ENCODE assay signal across 29 mouse cellular contexts in genomic region chr12:78915561-78915960, GRCm38 (mm10). TPM values are rescaled to one million over a fixed set of nuclear protein-coding genes. Genes with fewer than 3 reads are reported as not detected.
DNase-seq lines count a peak whose midpoint lies in the region; ATAC-seq and TF ChIP-seq lines count a peak whose summit lies in the region.
"Had no signal": no experiment of that assay in that cellular context is flagged by ENCODE, and none has a peak within 500 bp of the region (broad histone marks: within the 10 kb centered on the region; RNA-seq: fewer than 3 reads in every experiment).

No protein-coding gene starts in this region.

- peaks cover 62% of the 10 kb centered on the region for H3K4me1 ChIP-seq in megakaryocyte, embryonic 14.5 days
- H3K4me1 ChIP-seq in liver, embryonic 12.5 days: peaks cover 80% of the 10 kb centered on the region
- peaks cover 12% of the 10 kb centered on the region for H3K4me1 ChIP-seq in liver, postnatal 0 days (ENCODE audit: insufficient read depth)
- peaks cover 2% of the 10 kb centered on the region; the same call in 1 of the 2 replicates for H3K4me1 ChIP-seq in cerebellum, adult 2 months (ENCODE audit: control insufficient read depth, insufficient read depth, low read length)

- no peaks in the 10 kb centered on the region for H3K36me3 ChIP-seq in megakaryocyte, embryonic 14.5 days (replicated peaks; ENCODE audit: low read length)
- no peaks in the 10 kb centered on the region for H3K36me3 ChIP-seq in liver, embryonic 12.5 days
- H3K36me3 ChIP-seq in liver, postnatal 0 days (replicated peaks; ENCODE audit: insufficient read depth, low read length): no peaks in the 10 kb centered on the region
- H3K36me3 ChIP-seq: embryonic facial prominence, embryonic 12.5 days; limb, embryonic 13.5 days; midbrain, embryonic 10.5 days; neural tube, embryonic 12.5 days had no signal

- H3K4me2 ChIP-seq in liver, embryonic 12.5 days: peak overlapping the region; percentile 84
- peak overlapping the region; percentile 30 for H3K4me2 ChIP-seq in liver, postnatal 0 days (ENCODE audit: low read depth, low read length)
- H3K4me2 ChIP-seq: embryonic facial prominence, embryonic 12.5 days; forebrain, embryonic 13.5 days; limb, embryonic 13.5 days; neural tube, embryonic 12.5 days had no signal

- no peak for TF ChIP-seq POLR2A in cerebellum, adult 2 months (IDR thresholded peaks at IDR 0.05; ENCODE audit: borderline replicate concordance, insufficient read depth, low read length)

- ATAC-seq in megakaryocyte, adult 5-6 weeks (ENCODE audit: poor library complexity, severe bottlenecking): no peak
- ATAC-seq in liver, embryonic 12.5 days: peak; percentile 74
- peak; percentile 4; the same call in 1 of the 2 replicates for ATAC-seq in liver, postnatal 0 days
- ATAC-seq: activated CD4-positive, CD25-positive, alpha-beta regulatory T cell, adult 4 months; CD4-positive, CD25-positive, alpha-beta regulatory T cell, adult 4 months; forebrain, embryonic 13.5 days; hindbrain, embryonic 16.5 days had no signal

- H3K9ac ChIP-seq in liver, embryonic 12.5 days: peak overlapping the region; percentile 61
- H3K9ac ChIP-seq in liver, postnatal 0 days (replicated peaks): 0 out of 2 replicates have a peak overlapping the region, but pooled peaks have one; percentile 33
- H3K9ac ChIP-seq: embryonic facial prominence, embryonic 12.5 days; forebrain, embryonic 13.5 days; limb, embryonic 13.5 days; neural tube, embryonic 12.5 days had no signal

- peak overlapping the region; percentile 98 for H3K27ac ChIP-seq in liver, embryonic 12.5 days
- H3K27ac ChIP-seq in liver, postnatal 0 days (ENCODE audit: low read depth): peak overlapping the region; percentile 77
- H3K27ac ChIP-seq in cerebellum, adult 2 months (ENCODE audit: insufficient read depth, low read length): no peak overlapping the region
- H3K27ac ChIP-seq: embryonic facial prominence, embryonic 12.5 days; forebrain, embryonic 13.5 days; limb, embryonic 13.5 days; macrophage; midbrain, embryonic 10.5 days; neural tube, embryonic 12.5 days had no signal

- H3K27me3 ChIP-seq in megakaryocyte, embryonic 14.5 days (replicated peaks): no peaks in the 10 kb centered on the region
- peaks cover 22% of the 10 kb centered on the region for H3K27me3 ChIP-seq in liver, embryonic 12.5 days (replicated peaks)
- peaks cover 14% of the 10 kb centered on the region for H3K27me3 ChIP-seq in liver, postnatal 0 days (ENCODE audit: insufficient read depth, low read length)
- no peaks in the 10 kb centered on the region; the same call in 1 of the 2 replicates for H3K27me3 ChIP-seq in cerebellum, adult 2 months (ENCODE audit: control insufficient read depth, insufficient read depth, low read length)

- peak overlapping the region; percentile 64 for H3K4me3 ChIP-seq in megakaryocyte, embryonic 14.5 days (replicated peaks)
- peak overlapping the region; percentile 12; the same call in 1 of the 2 replicates for H3K4me3 ChIP-seq in liver, embryonic 12.5 days
- H3K4me3 ChIP-seq in liver, postnatal 0 days (ENCODE audit: low read depth, low read length): no peak overlapping the region
- H3K4me3 ChIP-seq in cerebellum, adult 2 months (replicated peaks; ENCODE audit: insufficient read depth, low read depth, low read length): no peak overlapping the region
- H3K4me3 ChIP-seq: embryonic facial prominence, embryonic 12.5 days; forebrain, embryonic 13.5 days; limb, embryonic 13.5 days; midbrain, embryonic 10.5 days; myocyte; neural tube, embryonic 12.5 days had no signal

- WGBS in liver, embryonic 12.5 days (ENCODE audit: insufficient replicate concordance): 22% methylated on average over 3 of the region's 3 CpGs
- 42% methylated on average over 3 of the region's 3 CpGs for WGBS in liver, postnatal 0 days (ENCODE audit: insufficient replicate concordance)
- 64% methylated on average over 3 of the region's 3 CpGs for WGBS in cerebellum, adult 2 months

- TF ChIP-seq CTCF in liver, postnatal 0 days (IDR thresholded peaks at IDR 0.05; ENCODE audit: low read depth): no peak
- TF ChIP-seq CTCF in cerebellum, adult 2 months (IDR thresholded peaks at IDR 0.05; ENCODE audit: borderline replicate concordance, insufficient read depth, low read depth, low read length): no peak

- peak; percentile 63 for DNase-seq in c-Kit-positive CD71-positive TER-119-positive erythroid progenitor cells, embryonic 14.5 days (ENCODE audit: low spot score)
- no peak for DNase-seq in liver, postnatal 0 days
- DNase-seq in right cerebral cortex, postnatal 25 days: no peak
- no peak for DNase-seq in cerebellum, adult 2 months
- DNase-seq: adrenal gland, adult 8-10 months; cerebellum, adult 11 months; cerebellum, adult 9-11 months; embryo, embryonic 11 days; gastrocnemius, postnatal 10 days; kidney, adult 2 months; kidney, postnatal 4 days; lung, adult 2 months; lung, postnatal 10 days; thymus, adult 2 months; thymus, postnatal 36 days had no signal

- no peaks in the 10 kb centered on the region for H3K9me3 ChIP-seq in megakaryocyte, embryonic 14.5 days
- no peaks in the 10 kb centered on the region; the same call in 1 of the 2 replicates for H3K9me3 ChIP-seq in liver, embryonic 12.5 days (replicated peaks)
- H3K9me3 ChIP-seq in liver, postnatal 0 days (ENCODE audit: low read length): no peaks in the 10 kb centered on the region
- H3K9me3 ChIP-seq: embryonic facial prominence, embryonic 12.5 days; forebrain, embryonic 13.5 days; limb, embryonic 13.5 days; midbrain, embryonic 10.5 days; neural tube, embryonic 12.5 days had no signal

- TF ChIP-seq EP300 in liver, postnatal 0 days (IDR thresholded peaks at IDR 0.05; ENCODE audit: low read depth): peak; percentile 31; the same call in 1 of the 2 replicates

RNA-seq across cellular contexts. Expression of gene Plek2, which starts 8.8 kb away (rescaled TPM):
- polyA plus RNA-seq in megakaryocyte, embryonic 14.5 days (2012; ENCODE audit: insufficient read depth, low replicate concordance): 0.67 TPM in 1 of 2 replicates, not detected in the other
- total RNA-seq in megakaryocyte, adult 5-6 weeks (2015): not detected in 2 replicates
- total RNA-seq in megakaryocyte, adult 5-6 weeks (2017): not detected in 2 replicates
- polyA plus RNA-seq in liver, embryonic 12.5 days (2016; fragmentation: Nextera tagmentation; extraction: Ambion mirVana): 53.6 and 55.0 TPM in 2 replicates
- polyA plus RNA-seq in liver, postnatal 0 days (2015; fragmentation: Nextera tagmentation; extraction: Ambion mirVana): 11.9 and 20.6 TPM in 2 replicates
- polyA plus RNA-seq in cerebellum, adult 2 months (2012; rRNA removed): 0.80 and 0.92 TPM in 2 replicates
- total RNA-seq: left cerebral cortex, postnatal 36 days had no signal
- polyA plus RNA-seq: macrophage had no signal

RNA-seq across cellular contexts. Expression of gene Eif2s1, which starts 53.9 kb away (rescaled TPM):
- polyA plus RNA-seq in megakaryocyte, embryonic 14.5 days (2012; ENCODE audit: insufficient read depth, low replicate concordance): 0.48 and 13.8 TPM in 2 replicates
- total RNA-seq in megakaryocyte, adult 5-6 weeks (2015): 63.9 and 90.0 TPM in 2 replicates
- 49.9 and 52.5 TPM in 2 replicates for total RNA-seq in megakaryocyte, adult 5-6 weeks (2017)
- polyA plus RNA-seq in liver, embryonic 12.5 days (2016; fragmentation: Nextera tagmentation; extraction: Ambion mirVana): 266 and 283 TPM in 2 replicates
- 83.0 and 88.8 TPM in 2 replicates for polyA plus RNA-seq in liver, postnatal 0 days (2015; fragmentation: Nextera tagmentation; extraction: Ambion mirVana)
- 29.1 and 33.2 TPM in 2 replicates for polyA plus RNA-seq in cerebellum, adult 2 months (2012; rRNA removed)

RNA-seq across cellular contexts. Expression of gene Atp6v1d, which starts 54.1 kb away (rescaled TPM):
- polyA plus RNA-seq in megakaryocyte, embryonic 14.5 days (2012; ENCODE audit: insufficient read depth, low replicate concordance): 0.60 and 8.3 TPM in 2 replicates
- total RNA-seq in megakaryocyte, adult 5-6 weeks (2015): 114 and 122 TPM in 2 replicates
- 50.5 and 55.4 TPM in 2 replicates for total RNA-seq in megakaryocyte, adult 5-6 weeks (2017)
- 37.2 and 37.4 TPM in 2 replicates for polyA plus RNA-seq in liver, embryonic 12.5 days (2016; fragmentation: Nextera tagmentation; extraction: Ambion mirVana)
- polyA plus RNA-seq in liver, postnatal 0 days (2015; fragmentation: Nextera tagmentation; extraction: Ambion mirVana): 36.1 and 36.3 TPM in 2 replicates
- 144 and 162 TPM in 2 replicates for polyA plus RNA-seq in cerebellum, adult 2 months (2012; rRNA removed)

Comparison
In these comparisons a context has a peak if more than half of its experiments do, and no peak if none do; other contexts are left out.
1. H3K4me3 ChIP-seq: peak in megakaryocyte, embryonic 14.5 days (single experiment) and liver, embryonic 12.5 days (single experiment); none in liver, postnatal 0 days (single experiment) and cerebellum, adult 2 months (single experiment).